7 mouse cellular contexts compared by ENCODE assay signal in genomic region chr19:47837527-47837901, GRCm38 (mm10). TPM values are rescaled to one million over a fixed set of nuclear protein-coding genes. Genes with fewer than 3 reads are reported as not detected.
DNase-seq lines count a peak whose midpoint lies in the region; ATAC-seq and TF ChIP-seq lines count a peak whose summit lies in the region.

No protein-coding gene starts in this region.

- no peak for DNase-seq in testis, postnatal 10 days (ENCODE audit: low spot score)
- no peak for DNase-seq in B cell, adult 2 months
- DNase-seq in adrenal gland, postnatal 25 days: no peak
- no peak for DNase-seq in left cerebral cortex, adult 8-10 months (ENCODE audit: low spot score in 2 of 2)

- peak overlapping the region; percentile 58 for H3K9ac ChIP-seq in forebrain, embryonic 16.5 days (replicated peaks; ENCODE audit: low read depth, low read length)
- no peak overlapping the region for H3K9ac ChIP-seq in liver, embryonic 15.5 days

- WGBS in forebrain, embryonic 16.5 days: 1% methylated on average over 6 of the region's 6 CpGs
- WGBS in liver, embryonic 15.5 days (ENCODE audit: insufficient replicate concordance): 2% methylated on average over 6 of the region's 6 CpGs

- no peak for TF ChIP-seq CTCF in testis, adult 2 months (IDR thresholded peaks at IDR 0.05; ENCODE audit: control insufficient read depth, insufficient read depth, insufficient replicate concordance, low read depth, low read length)

- no peaks in the 10 kb centered on the region for H3K9me3 ChIP-seq in forebrain, embryonic 16.5 days (ENCODE audit: control insufficient read depth, low read length)
- no peaks in the 10 kb centered on the region for H3K9me3 ChIP-seq in liver, embryonic 15.5 days (replicated peaks)

- H3K27ac ChIP-seq in testis, adult 2 months (ENCODE audit: control insufficient read depth, insufficient read depth, low read depth, low read length): peak overlapping the region; percentile 84
- no peak overlapping the region for H3K27ac ChIP-seq in forebrain, embryonic 16.5 days (ENCODE audit: low read length)
- no peak overlapping the region for H3K27ac ChIP-seq in liver, embryonic 15.5 days (replicated peaks)

- H3K4me1 ChIP-seq in testis, adult 2 months (ENCODE audit: control insufficient read depth, insufficient read depth, low read length): peaks cover 6% of the 10 kb centered on the region
- peaks cover 8% of the 10 kb centered on the region; the same call in 1 of the 2 replicates for H3K4me1 ChIP-seq in forebrain, embryonic 16.5 days (replicated peaks; ENCODE audit: control insufficient read depth, insufficient read depth, low read length)
- peaks cover 9% of the 10 kb centered on the region; the same call in 1 of the 2 replicates for H3K4me1 ChIP-seq in liver, embryonic 15.5 days (replicated peaks)

- peak overlapping the region; percentile 83 for H3K4me2 ChIP-seq in forebrain, embryonic 16.5 days (ENCODE audit: low read length)
- H3K4me2 ChIP-seq in liver, embryonic 15.5 days: peak overlapping the region; percentile 65

- TF ChIP-seq POLR2A in testis, adult 2 months (IDR thresholded peaks at IDR 0.05; ENCODE audit: control insufficient read depth, low read depth, low read length): no peak

- peak; percentile 61 for ATAC-seq in forebrain, embryonic 16.5 days
- ATAC-seq in liver, embryonic 15.5 days (ENCODE audit: insufficient read depth): no peak

- H3K27me3 ChIP-seq in testis, adult 2 months (ENCODE audit: control insufficient read depth, insufficient read depth, low read length): no peaks in the 10 kb centered on the region
- H3K27me3 ChIP-seq in forebrain, embryonic 16.5 days (replicated peaks; ENCODE audit: control insufficient read depth, insufficient read depth, low read length): peaks cover 4% of the 10 kb centered on the region; the same call in 1 of the 2 replicates
- peaks cover 37% of the 10 kb centered on the region for H3K27me3 ChIP-seq in liver, embryonic 15.5 days

- H3K4me3 ChIP-seq in testis, adult 2 months (ENCODE audit: control insufficient read depth, low read depth, low read length): peak overlapping the region; percentile 87
- H3K4me3 ChIP-seq in forebrain, embryonic 16.5 days (replicated peaks; ENCODE audit: low read length): peak overlapping the region; percentile 56
- H3K4me3 ChIP-seq in liver, embryonic 15.5 days (replicated peaks): peak overlapping the region; percentile 31

- no peaks in the 10 kb centered on the region for H3K36me3 ChIP-seq in testis, adult 2 months (ENCODE audit: control insufficient read depth, insufficient read depth, low read length)
- H3K36me3 ChIP-seq in forebrain, embryonic 16.5 days (ENCODE audit: control insufficient read depth, insufficient read depth): no peaks in the 10 kb centered on the region
- no peaks in the 10 kb centered on the region for H3K36me3 ChIP-seq in liver, embryonic 15.5 days (replicated peaks)

RNA-seq across cellular contexts. Expression of gene Gsto1, which starts 17.3 kb away (rescaled TPM):
- polyA plus RNA-seq in testis, adult 2 months (2012; rRNA removed): 3.1 and 3.7 TPM in 2 replicates
- 125 and 126 TPM in 2 replicates for polyA plus RNA-seq in forebrain, embryonic 16.5 days (2015; fragmentation: Nextera tagmentation; extraction: Ambion mirVana)
- polyA plus RNA-seq in liver, embryonic 15.5 days (2015; fragmentation: Nextera tagmentation; extraction: Ambion mirVana): 115 and 122 TPM in 2 replicates
- total RNA-seq in adrenal gland, postnatal 25 days (2021): 143 and 204 TPM in 2 replicates
- total RNA-seq in left cerebral cortex, adult 8-10 months (2022): 10 to 100 TPM; 47.5 to 55.8 (median 51.4) TPM

RNA-seq across cellular contexts. Expression of gene Gsto2, which starts 27.8 kb away (rescaled TPM):
- 270 and 284 TPM in 2 replicates for polyA plus RNA-seq in testis, adult 2 months (2012; rRNA removed)
- polyA plus RNA-seq in forebrain, embryonic 16.5 days (2015; fragmentation: Nextera tagmentation; extraction: Ambion mirVana): 0.84 and 1.2 TPM in 2 replicates
- 0.13 and 0.24 TPM in 2 replicates for polyA plus RNA-seq in liver, embryonic 15.5 days (2015; fragmentation: Nextera tagmentation; extraction: Ambion mirVana)
- total RNA-seq in adrenal gland, postnatal 25 days (2021): 1.4 and 2.9 TPM in 2 replicates
- 1 to 10 TPM; 1.5 to 2.6 (median 2.2) TPM for total RNA-seq in left cerebral cortex, adult 8-10 months (2022)

Comparison
In these comparisons a context has a peak if more than half of its experiments do, and no peak if none do; other contexts are left out.
1. H3K4me3 ChIP-seq: peak in every context shown above with its lines; median percentile 87 in testis, adult 2 months; 56 in forebrain, embryonic 16.5 days; 31 in liver, embryonic 15.5 days.
2. RNA of gene Gsto1, which starts 17.3 kb away (polyA plus RNA-seq): 125 to 126 TPM in forebrain, embryonic 16.5 days and 115 to 122 TPM in liver, embryonic 15.5 days; 3.1 to 3.7 TPM in testis, adult 2 months; every median in the first group is over 10 times any median in the second.
3. RNA of gene Gsto2, which starts 27.8 kb away (polyA plus RNA-seq): 270 to 284 TPM in testis, adult 2 months; 0.84 to 1.2 TPM in forebrain, embryonic 16.5 days and 0.13 to 0.24 TPM in liver, embryonic 15.5 days; every median in the first group is over 100 times any median in the second.